Mouse (Mus musculus) kidney, postnatal 14 days (tissue): ENCODE results near the gene E2f4.
A peak's percentile ranks its signal among the peaks of the same experiment; 100 is the strongest.
"Not testable (repeated sequence)": the region's sequence is repeated elsewhere in the genome, so short reads cannot be mapped to it uniquely, and the experiment has no call there.

ENCODE experiments used
- DNase-seq: peaks from one replicate; pipeline ENCODE4 v3.0.0; 2022; ENCODE audit warnings: mixed read lengths

The E2f4 gene

DNA sequence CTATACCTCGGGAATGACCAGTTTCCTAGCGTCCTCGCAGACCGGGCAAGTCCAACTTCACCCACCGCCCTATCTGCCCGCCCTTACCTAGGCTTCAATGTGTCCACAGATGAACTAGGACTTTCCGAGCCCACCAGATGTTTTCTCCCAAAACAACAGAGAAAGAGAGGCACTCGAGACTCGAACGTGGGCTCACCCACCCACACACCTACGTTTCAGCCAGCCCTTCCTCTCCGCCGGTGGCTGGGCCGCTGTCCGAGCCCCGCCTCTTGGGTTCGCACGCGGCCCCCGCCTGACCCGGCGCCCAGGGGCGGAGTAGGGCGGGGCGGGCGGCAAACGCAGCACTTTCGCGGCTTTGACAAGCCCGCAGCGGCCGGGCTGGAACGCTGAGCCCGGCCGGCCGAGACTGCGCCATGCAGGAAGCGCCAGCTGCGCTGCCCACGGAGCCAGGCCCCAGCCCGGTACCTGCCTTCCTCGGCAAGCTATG is 28.0 kb upstream of the E2f4 start, which contains the start of gene Hsf4:
Gene Hsf4, plus strand, starts transcription at position 341 of the 487 bp plus-strand sequence.
- DNase-seq = peak; percentile 75

DNA sequence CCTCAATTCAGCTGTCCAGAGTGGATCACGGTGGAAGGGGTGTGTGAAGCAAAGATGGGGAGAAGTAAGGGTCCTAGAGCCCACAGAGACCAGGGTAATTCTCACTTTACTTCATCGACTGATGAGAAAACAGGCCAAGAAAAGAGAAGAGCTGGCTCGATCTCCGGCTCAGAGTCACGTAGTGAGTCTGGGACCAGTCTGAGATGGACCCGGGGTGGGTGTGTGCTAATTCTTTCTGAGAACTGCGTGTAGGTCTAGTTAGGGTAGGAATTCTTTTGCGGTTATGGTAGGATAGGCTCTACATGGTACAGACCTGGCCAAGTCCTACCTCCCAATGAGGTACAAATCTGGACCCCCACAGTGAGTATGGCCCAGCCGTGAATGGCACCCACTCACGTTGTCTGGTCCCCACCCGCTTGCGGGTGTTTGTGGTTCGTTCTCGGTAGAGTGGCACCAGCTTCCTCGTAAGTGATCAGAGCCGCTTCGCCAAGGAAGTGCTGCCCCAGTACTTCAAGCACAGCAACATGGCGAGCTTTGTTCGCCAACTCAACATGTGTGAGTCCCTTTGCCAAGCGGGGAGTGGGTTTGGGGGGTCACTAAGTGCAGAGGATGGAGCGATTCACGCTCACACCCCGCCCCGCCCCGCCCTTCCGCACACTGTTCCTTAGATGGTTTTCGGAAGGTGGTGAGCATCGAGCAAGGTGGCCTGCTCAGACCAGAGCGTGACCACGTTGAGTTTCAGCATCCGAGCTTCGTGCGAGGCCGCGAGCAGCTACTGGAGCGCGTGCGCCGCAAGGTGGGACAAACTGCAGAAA is 27.2 kb upstream of the E2f4 start:
- no peak for DNase-seq

DNA sequence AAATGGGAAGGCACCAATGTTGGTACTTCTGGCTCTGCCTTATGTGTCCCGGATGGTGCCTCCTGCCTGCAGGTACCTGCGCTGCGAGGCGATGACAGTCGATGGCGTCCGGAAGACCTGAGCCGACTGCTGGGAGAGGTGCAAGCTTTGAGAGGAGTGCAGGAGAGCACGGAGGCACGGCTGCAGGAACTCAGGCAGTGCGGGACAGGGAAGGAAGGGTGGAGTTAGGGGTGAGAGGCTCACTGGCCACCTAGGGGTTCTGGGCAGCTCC is 26.6 kb upstream of the E2f4 start:
- DNase-seq = no peak

DNA sequence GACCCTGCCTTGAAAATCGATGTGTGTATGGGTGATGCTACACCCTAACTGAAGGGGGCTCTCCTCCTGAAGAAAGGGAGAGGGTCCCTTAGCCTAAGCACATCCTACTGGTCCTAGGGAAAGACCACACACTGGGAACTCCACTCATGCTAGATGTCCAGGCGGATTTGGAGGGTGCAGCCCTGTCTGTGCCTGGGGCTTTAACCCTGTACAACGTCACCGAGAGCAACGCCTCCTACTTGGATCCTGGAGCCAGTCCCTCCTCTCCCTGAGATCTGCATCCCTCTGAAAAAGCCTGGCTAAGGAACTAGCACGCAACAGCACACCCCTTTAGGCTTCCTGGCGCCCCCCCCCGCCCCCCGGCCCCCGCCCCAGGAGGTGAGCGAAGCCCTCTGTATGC is 22.1 kb upstream of the E2f4 start:
- DNase-seq = no peak

GRCm38 (mm10) chr8:105275840-105276239 is 21.6 kb upstream of the E2f4 start, which contains the start of gene Nol3:
Gene Nol3, plus strand, starts transcription at chr8:105276140.
- DNase-seq = no peak

DNA sequence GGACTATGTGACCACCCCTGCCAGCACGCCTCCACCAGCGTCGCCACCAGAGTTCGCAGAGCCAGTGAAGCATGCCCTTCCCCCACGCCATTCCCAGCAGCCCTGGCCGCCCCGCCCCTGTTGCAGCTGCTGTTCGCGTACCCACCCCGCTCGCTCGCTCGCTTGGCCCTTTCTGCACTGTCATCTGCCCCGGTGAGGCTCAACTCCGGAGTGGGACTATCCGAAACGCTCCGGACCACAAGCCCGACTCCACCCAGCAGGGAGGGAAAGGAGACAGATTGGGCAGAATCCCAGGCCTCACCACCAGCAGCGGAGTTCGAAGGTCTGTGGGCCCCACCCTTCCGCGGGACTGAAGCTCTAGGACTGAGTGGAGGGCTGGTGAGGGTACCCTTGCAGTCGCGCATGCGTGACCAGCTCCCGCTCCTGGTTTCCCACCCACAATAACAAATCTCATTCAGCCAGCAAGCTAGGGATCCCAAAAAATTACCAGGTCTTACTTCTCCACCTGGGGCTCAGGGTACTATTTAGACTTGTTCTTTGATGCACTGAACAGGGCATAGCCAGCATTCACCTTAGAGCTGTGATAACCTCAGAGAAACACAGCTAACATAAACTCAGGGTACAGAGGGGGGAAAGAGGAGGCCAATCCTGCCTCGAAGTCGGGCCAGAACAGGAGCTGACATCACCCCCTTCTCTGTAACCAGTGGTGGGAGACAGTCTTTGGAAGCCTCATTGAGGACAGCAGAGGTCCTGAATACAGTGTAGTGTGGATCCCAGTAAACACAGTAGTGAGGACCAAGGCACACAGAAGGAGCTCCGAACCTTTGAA is 21.0 kb upstream of the E2f4 start:
- DNase-seq = peak; percentile 59

- DNase-seq = peak; percentile 85
Measured at GRCm38 (mm10) chr8:105278911-105279334, 18.5 kb upstream of the E2f4 start.

- no peak for DNase-seq
Measured at GRCm38 (mm10) chr8:105280567-105280966, 16.9 kb upstream of the E2f4 start.

- DNase-seq = no peak
Measured at GRCm38 (mm10) chr8:105281821-105282220, 15.6 kb upstream of the E2f4 start.

DNA sequence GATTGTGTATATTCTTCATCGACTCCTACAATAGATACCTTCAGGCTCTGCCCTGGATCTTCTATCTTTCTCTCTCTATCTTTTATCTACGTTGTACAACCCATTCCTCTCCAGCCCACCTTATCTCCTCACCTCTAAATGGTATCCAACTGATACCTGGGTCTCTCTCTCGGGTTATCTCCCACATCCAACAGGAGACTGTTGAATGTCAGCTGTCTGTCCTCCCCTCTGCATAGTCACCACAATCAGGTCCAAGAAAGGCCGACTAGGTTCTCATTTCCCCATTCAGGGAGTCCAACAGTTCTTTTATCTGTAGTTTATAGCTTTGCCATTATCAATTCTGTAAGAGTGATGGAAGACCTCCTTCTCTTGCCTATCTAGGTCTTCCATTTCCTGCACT is 15.2 kb upstream of the E2f4 start:
- DNase-seq = no peak

- DNase-seq = peak; percentile 59
Measured at GRCm38 (mm10) chr8:105283074-105283473, 14.4 kb upstream of the E2f4 start.

DNA sequence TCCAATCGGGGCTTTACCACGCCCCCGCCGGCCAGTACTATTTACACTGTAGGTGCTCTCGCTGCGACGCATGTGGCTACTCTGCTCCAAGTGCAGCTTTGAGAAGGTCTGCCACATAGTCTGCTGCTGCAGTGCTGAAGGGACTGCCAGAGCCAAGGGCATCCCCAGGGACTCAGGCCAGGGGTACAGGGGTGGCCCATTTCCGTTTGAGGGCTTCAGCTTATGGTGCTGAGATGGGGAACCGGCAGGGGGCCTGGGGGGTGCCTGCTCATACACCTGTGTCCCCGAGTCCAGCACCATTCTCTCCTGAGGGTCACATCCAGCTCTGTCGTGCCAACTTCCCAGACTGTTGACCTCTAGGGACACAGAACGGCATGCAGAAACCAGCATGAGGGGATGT is 11.9 kb upstream of the E2f4 start:
- DNase-seq = no peak

GRCm38 (mm10) chr8:105286907-105287306 is 10.6 kb upstream of the E2f4 start:
- no peak for DNase-seq

DNA sequence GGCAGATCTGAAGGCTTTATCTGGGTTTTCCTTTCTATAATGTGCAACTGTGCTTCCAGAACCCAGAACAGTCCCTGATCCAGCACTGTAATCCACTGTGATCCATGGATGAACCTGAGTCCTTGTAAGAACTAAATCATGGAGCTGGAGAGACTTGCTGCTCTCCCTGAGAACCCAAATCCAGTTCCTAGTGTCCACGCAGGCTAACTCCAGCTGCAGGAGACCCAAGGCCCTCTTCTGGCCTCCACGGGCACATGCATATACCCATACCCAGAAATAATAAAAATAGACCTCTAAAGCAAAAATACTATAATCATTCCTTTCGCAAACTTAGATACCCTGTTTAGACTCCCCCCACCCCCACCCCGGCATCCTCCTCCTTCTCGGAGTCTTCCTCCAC is 9.2 kb upstream of the E2f4 start:
- DNase-seq = no peak

DNA sequence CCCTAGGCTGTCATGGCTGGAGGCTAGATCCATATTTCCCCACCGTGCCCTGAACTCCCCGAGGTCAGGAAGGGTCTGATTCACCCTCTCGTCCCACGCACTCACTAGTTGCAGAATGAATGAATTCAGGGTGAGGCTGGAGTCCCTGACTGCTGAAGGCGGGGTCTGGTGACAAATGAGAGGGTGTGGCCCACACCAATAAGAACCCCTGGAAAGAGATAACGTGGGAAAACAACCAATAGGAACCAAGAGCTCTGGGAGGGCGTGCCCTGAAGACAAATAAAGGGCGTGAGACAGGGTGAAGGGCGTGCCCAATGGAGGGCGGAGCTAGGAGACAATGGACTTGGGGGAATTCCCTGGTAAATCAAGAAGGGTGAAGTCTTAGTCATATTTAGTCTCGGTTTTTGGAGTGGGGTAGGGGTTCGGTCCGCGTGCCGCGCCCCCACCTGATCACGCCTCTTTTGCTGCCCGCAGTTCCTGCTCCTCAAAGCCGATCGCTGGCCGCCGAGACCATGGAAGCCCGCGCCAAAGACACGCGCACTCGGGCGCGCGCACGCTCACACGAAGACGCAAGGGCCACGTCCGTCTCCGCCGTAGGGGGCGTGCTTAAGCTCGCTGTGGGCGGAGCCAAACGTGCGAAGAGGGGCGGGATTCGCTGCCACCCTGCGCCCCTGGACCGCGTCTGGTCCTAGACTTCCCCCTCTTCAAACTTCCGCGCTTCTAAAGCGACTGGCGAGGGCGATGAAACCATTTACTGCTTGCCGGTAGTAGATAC is 8.3 kb upstream of the E2f4 start:
- DNase-seq = peak; percentile 93

- peak; percentile 42 for DNase-seq
Measured at GRCm38 (mm10) chr8:105289805-105290460, 7.5 kb upstream of the E2f4 start, which contains the start of gene 4931428F04Rik. Gene 4931428F04Rik, minus strand, starts transcription at chr8:105289864.

DNA sequence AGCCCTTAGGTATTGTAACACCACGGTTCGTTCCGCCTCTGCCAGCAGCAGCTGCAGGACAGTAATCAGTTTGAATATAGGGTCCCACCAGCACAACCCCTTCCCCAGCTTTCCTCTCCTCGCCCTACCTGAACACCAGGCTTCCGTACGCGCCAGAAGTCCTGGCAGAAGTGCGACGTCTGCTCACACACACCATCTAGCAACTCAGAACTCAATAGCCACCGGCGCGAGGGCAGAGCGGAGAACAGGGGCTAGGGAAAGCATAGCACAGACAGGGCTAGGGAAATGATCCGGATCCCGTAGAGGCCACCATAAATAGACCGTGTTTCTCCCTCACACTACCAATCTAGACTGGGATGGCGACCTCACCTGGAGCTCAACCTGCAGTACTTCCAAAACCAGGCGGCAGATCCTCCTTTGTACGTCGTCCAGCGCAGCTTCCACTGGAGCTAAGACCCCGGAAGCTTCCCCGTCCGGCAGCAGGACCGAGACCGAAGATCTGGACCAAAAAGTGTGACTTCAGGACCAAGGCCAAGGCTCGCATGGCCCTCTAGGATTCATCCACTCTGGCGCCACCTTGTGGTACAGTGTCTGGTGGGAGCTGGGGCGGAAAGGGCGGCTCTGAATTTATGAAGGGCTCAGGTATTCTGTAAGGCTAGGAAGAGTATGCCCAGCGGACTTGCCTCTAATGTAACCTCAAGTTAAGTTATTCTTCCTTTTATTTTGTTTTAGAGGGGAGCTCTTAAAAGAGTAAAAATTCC is 6.7 kb upstream of the E2f4 start:
- peak; percentile 91 for DNase-seq

GRCm38 (mm10) chr8:105291364-105291763 is 6.1 kb upstream of the E2f4 start:
- not testable (repeated sequence) for DNase-seq

GRCm38 (mm10) chr8:105291802-105292201 is 5.7 kb upstream of the E2f4 start:
- DNase-seq = not testable (repeated sequence)

- DNase-seq = no peak
Measured at GRCm38 (mm10) chr8:105292471-105292870, 5.0 kb upstream of the E2f4 start.

- DNase-seq = no peak
Measured at GRCm38 (mm10) chr8:105293405-105293804, 4.1 kb upstream of the E2f4 start.

- no peak for DNase-seq
Measured at GRCm38 (mm10) chr8:105294776-105295175, 2.7 kb upstream of the E2f4 start.
